Mouse (Mus musculus): Measurements from ENCODE around the gene Dalrd3. TPM values are rescaled to one million over a fixed set of nuclear protein-coding genes. Genes with fewer than 3 reads are reported as not detected.

Gene Dalrd3
- total RNA-seq (2022): 1 to 10 TPM; 6.0 to 9.1 (median 7.6) TPM

GRCm38 (mm10) chr9:108569381-108570206 is at the start of gene Dalrd3:
TSS of gene Dalrd3 (plus strand) at chr9:108569886.
- peak; percentile 88 to 90 for DNase-seq (ENCODE audit: low spot score in 2 of 2)

GRCm38 (mm10) chr9:108521604-108522003 is 48.1 kb upstream of the Dalrd3 start:
- no peak for DNase-seq (ENCODE audit: low spot score in 2 of 2)

GRCm38 (mm10) chr9:108523341-108523740 is 46.3 kb upstream of the Dalrd3 start:
- no peak for DNase-seq (ENCODE audit: low spot score in 2 of 2)

DNA sequence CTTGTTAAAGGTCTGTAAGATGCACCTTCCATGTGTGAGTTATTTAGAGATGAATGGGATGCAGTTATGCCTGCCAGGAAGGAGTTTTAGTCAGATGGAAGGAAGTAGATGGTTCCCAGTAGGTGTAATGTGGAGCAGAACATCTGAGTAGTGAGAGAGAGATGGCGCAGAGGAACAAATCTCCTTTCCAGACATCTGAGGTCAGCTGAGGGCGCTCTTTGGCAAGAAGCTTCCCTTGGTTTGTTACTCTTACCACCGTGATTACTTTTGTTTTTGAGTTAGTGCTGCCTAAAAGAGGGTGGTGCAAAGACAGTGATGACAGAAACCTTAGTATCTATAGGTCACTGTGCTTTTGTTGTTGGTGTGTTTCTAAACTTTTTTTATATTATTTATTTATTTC is 44.3 kb upstream of the Dalrd3 start:
- no peak for DNase-seq (ENCODE audit: low spot score in 2 of 2)

DNA sequence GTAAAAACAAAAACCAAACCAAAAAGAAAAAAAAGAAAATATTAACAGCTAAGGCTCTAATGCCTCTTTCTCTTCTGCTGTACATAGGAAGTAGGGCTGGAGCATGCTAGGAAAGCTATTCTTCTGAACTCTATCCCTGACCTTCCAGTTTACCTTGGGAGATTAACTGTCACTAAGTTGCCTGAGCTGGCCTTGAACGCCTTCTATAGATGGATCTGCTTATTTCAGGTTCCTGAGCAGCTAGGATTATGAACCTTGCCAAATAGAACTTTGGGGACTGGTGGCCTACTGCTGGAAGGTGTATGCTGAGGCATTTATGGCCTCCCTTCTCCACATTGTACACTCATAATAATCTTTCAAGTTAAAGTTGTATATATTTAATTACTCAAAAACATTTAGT is 38.7 kb upstream of the Dalrd3 start:
- DNase-seq (ENCODE audit: low spot score in 2 of 2): no peak

DNA sequence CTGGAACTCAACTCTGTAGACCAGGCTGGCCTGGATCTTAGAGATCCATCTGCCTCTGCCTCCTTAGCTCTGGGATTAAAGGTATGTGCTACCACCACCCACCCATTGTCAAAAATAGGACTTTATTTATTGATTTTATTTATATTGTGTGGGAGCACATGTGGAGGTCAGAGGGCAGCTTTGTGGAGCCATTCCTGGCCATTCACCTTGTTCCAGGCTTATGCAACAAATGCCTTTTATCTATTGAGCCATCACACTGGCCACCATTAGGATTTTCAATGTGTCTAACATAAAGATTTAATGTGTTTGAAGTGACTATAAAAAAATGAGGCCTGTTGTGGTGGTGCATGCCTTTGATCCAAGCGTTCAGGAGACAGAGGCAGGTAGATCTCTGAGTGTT is 38.2 kb upstream of the Dalrd3 start:
- DNase-seq (ENCODE audit: low spot score in 2 of 2): no peak

GRCm38 (mm10) chr9:108540846-108541245 is 28.8 kb upstream of the Dalrd3 start:
- no peak for DNase-seq (ENCODE audit: low spot score in 2 of 2)

- DNase-seq (ENCODE audit: low spot score in 2 of 2): no peak
Observed at GRCm38 (mm10) chr9:108545986-108546385, 23.7 kb upstream of the Dalrd3 start.

- no peak for DNase-seq (ENCODE audit: low spot score in 2 of 2)
Observed at GRCm38 (mm10) chr9:108546875-108547274, 22.8 kb upstream of the Dalrd3 start.

- no peak for DNase-seq (ENCODE audit: low spot score in 2 of 2)
Observed at GRCm38 (mm10) chr9:108559169-108559568, 10.5 kb upstream of the Dalrd3 start.

GRCm38 (mm10) chr9:108560227-108560841 is 9.4 kb upstream of the Dalrd3 start, which contains the start of gene Impdh2:
TSS of gene Impdh2 (plus strand) at chr9:108560286.
- peak; percentile 93 to 94 for DNase-seq (ENCODE audit: low spot score in 2 of 2)

GRCm38 (mm10) chr9:108563671-108564070 is 6.0 kb upstream of the Dalrd3 start:
- no peak for DNase-seq (ENCODE audit: low spot score in 2 of 2)

GRCm38 (mm10) chr9:108564131-108564530 is 5.6 kb upstream of the Dalrd3 start:
- DNase-seq (ENCODE audit: low spot score in 2 of 2): no peak

DNA sequence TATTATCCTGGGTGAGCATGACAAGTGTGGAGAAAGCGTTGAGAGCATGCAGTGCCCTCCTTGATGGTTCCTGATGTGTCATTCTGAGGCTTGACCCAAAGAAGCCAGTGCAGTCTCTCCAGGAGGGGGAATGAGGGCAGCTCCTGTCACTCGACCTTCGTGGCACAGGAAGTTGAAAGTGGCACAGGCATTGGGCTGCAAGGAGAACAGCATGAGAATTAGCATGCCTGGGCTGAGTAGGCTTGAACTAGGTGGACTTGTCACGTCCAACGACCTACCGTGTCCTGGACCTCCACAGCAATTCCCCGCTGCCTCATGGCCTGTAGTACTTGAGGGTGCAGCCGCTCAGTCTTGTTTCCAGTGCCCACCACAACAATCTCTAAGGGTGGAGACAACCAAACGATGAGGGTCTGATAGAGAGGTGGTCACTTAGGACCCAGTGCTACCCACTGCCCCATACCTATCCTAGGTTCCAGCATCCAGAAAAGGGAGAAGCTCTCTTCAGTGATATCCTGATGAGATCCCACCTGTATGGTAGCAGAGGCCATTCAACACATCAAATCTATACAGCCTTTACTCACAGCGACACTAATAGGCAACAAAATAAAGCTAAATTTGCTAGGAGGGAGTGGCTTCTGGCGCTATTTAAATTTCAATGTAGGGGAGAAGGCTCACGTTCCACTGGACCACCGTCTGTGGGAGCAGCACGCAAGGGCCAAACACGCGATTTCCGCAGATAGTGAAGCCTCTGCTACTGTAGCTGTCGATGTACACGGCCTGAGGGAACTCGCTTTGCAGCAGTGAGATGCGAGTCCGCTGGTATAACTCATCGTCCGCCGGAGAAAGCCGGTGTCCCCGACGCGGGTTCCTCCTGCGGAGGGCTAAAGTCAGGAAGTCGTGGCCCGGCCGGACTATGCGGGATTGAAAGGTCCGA is 3.5 kb upstream of the Dalrd3 start:
- DNase-seq (ENCODE audit: low spot score in 2 of 2): no peak

DNA sequence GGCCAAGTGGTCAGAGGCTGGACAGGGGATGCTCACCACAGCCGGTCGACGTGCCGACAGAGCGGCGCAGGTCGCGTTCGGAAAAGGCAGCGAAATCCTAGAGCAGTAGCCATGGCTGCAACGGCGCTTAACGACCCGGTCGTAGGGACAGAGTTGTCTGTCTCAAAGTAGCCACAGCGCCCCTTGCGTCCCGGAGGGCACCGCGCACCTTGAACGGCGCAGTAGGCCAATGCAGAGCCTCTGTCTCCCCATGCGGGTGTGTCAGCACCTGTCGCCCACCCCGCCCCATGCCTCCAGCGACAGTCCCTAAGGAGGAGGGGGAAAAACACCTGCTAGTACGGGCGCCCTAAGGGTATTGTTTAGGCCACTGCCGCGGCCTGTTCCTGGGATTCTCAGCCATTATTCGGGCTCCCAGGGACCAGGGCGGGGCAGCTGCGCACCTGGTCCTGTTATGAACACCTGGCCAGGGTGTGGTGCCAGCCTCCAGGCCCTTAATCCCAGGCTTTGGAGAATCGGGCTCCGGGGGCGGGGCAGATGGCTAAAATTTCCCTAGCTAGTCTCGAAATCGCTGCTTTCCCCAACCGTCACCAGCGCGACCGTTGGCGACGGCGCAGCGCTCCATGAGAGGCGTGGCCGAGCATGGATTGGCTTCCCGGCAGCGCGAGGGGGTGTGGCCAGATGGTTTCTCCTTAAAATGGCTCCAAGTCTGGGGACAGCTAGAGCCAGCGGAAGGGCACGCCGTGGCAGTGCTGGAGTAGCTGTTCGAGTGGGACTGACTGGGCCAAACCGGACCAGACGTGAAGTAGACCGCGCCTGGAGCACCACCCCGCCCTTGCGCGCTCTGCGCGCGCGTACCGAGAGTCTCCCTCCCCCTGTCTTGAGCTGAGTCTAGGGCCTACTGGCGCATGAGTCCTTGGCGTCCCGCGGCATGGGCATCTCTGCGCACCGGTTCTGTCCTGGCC is 2.6 kb upstream of the Dalrd3 start, which contains the start of gene Ndufaf3:
TSS of gene Ndufaf3 (minus strand) at position 620 of the 962 bp plus-strand sequence.
- peak; percentile 93 to 94 for DNase-seq (ENCODE audit: low spot score in 2 of 2)

GRCm38 (mm10) chr9:108567931-108568419 is 1.7 kb upstream of the Dalrd3 start:
- no peak for DNase-seq (ENCODE audit: low spot score in 2 of 2)

DNA sequence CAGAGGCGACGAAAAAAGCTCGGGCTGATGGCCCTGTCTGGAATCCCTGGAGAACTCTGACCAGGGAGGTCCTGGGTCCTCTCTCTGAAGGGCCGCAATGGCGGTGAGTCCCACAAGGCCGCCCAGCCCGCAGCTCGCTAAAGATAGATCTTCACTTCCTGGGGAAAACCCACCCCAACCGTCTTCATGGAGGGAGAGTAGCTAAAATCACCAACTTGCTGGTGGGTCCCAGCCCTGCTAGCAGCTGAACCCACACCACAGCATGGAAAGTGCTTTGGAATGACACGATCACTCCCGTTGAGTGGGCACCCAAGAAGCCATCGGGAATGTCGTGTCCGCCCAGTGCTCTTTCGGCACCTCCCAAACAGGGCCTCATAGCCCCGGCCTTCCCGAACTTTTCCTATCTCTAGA is 1.2 kb upstream of the Dalrd3 start:
- DNase-seq (ENCODE audit: low spot score in 2 of 2): no peak

DNA sequence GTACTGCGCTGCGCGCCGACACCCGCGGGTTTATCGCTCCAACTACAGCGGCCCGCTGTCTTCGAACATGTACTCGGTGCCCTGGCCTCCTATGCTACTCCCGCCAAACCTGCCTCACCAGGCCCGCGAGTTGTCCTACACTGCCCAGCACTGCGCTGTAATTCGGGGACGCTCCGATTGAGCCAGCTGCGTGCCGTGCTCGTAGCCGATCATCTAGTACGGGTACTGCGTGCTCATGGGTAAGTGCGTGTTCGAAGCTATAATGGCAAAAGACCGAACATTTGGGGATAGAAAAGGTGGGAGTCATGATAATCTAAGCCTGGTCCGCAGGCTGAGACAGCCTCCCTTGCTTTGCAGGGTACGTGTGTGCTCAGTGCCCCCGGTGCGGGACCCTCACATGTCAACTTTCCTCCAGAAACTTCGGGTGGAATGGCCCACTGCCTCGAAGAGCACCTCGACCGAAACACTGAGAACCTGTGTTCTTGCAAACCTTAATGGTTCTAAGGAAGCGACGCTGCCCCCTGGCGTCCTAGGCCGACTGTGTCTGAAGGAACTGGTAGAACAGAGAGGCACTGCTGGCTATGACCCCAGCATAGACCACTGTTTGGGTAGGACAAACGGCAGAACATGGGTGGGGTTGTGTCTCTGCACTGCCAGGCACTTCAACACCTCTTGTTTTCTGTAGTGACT is 666 bp downstream of the Dalrd3 start:
- DNase-seq (ENCODE audit: low spot score in 2 of 2): peak; percentile 41 to 46

GRCm38 (mm10) chr9:108571401-108571973 is 1.8 kb downstream of the Dalrd3 start:
- DNase-seq (ENCODE audit: low spot score in 2 of 2): no peak
